ENCODE assay signal across 8 mouse cellular contexts in the genomic region with DNA sequence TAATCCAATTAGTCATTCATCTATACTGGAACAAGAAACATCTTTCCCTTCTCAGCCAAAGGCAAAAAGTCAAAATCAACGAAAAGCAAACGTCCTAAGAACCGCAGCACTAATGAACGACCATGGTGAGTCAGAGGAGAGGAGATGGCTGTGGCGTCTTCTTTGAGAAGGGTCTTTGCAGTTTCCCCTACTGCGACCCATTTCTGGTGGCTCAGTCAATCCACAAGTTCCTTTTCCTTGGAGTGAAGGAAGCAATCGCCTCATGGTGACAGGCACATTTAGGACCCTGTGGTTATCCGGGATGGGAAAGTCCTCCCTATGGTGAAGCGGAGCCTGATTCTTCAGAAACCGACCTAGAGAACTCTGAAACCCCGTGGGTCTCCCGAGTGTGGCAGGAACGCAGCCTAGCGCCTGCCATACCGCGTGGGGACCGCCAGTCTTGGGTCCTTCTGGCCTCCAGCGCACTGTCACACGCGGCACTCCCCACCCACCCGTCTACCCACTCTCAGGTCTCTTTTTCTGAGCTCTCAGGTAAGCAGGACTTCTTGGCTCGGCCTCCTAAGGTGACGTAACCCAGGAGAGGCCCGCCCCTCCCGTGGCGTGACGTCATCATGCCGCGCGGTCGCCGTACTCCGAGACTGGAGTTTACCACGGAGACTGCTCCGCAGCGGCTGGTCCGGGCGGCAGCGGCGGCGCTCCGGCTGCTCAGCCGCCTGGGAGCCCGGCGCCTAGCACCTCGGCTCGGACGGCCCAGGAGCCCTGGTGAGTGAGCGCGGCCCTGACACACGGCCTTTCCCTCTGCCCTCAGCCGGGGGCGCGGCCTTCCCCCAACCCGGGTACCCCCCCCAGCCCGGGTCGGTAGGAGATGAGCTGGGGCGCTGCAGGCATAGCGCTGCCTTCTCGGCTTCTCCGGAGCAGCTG. TPM values are rescaled to one million over a fixed set of nuclear protein-coding genes. Genes with fewer than 3 reads are reported as not detected.
DNase-seq lines count a peak whose midpoint lies in the region; ATAC-seq and TF ChIP-seq lines count a peak whose summit lies in the region.

Gene Klhl12 (plus strand): TSS at position 628 of the 921 bp plus-strand sequence.

- H3K4me1 ChIP-seq in G1E (ENCODE audit: insufficient read depth, low read depth, low read length): peaks cover 46% of the 10 kb centered on the region
- H3K4me1 ChIP-seq in forebrain, embryonic 16.5 days (replicated peaks; ENCODE audit: control insufficient read depth, insufficient read depth, low read length): peaks cover 12% of the 10 kb centered on the region
- peaks cover 7% of the 10 kb centered on the region for H3K4me1 ChIP-seq in lung, embryonic 15.5 days

- under 1% methylated on average over 55 of the region's 61 CpGs for WGBS in forebrain, embryonic 16.5 days
- WGBS in lung, embryonic 15.5 days: under 1% methylated on average over 61 of the region's 61 CpGs

- peak within 1 kb of the TSS; percentile 63 for H3K27ac ChIP-seq in forebrain, embryonic 16.5 days (ENCODE audit: low read length)
- H3K27ac ChIP-seq in lung, embryonic 15.5 days: peak within 1 kb of the TSS; percentile 57

- TF ChIP-seq CTCF in G1E (IDR thresholded peaks at IDR 0.05; ENCODE audit: low read depth, low read length): no peak

- peak; percentile 80 for ATAC-seq in G1E (ENCODE audit: extremely low read depth, insufficient number of reproducible peaks, low FRiP score, poor library complexity, severe bottlenecking)
- peak; percentile 95 for ATAC-seq in forebrain, embryonic 16.5 days
- peak; percentile 92 for ATAC-seq in lung, embryonic 15.5 days (ENCODE audit: borderline replicate concordance, extremely low read depth, low FRiP score, low TSS enrichment)

- no peaks in the 10 kb centered on the region for H3K9me3 ChIP-seq in G1E (replicated peaks)
- H3K9me3 ChIP-seq in forebrain, embryonic 16.5 days (ENCODE audit: control insufficient read depth, low read length): no peaks in the 10 kb centered on the region
- H3K9me3 ChIP-seq in lung, embryonic 15.5 days: no peaks in the 10 kb centered on the region

- peak within 1 kb of the TSS; percentile 95 for H3K4me2 ChIP-seq in forebrain, embryonic 16.5 days (ENCODE audit: low read length)
- peak within 1 kb of the TSS; percentile 89 for H3K4me2 ChIP-seq in lung, embryonic 15.5 days

- H3K36me3 ChIP-seq in G1E (replicated peaks): peaks cover 27% of the 10 kb centered on the region
- H3K36me3 ChIP-seq in forebrain, embryonic 16.5 days (ENCODE audit: control insufficient read depth, insufficient read depth): peaks cover 6% of the 10 kb centered on the region
- peaks cover 9% of the 10 kb centered on the region for H3K36me3 ChIP-seq in lung, embryonic 15.5 days

- H3K9ac ChIP-seq in forebrain, embryonic 16.5 days (replicated peaks; ENCODE audit: low read depth, low read length): peak within 1 kb of the TSS; percentile 84
- peak within 1 kb of the TSS; percentile 92 for H3K9ac ChIP-seq in lung, embryonic 15.5 days

- peak; percentile 95 for DNase-seq in G1E (ENCODE audit: low spot score)
- peak; percentile 95 to 99 for DNase-seq in cerebellum, adult 18-20 months
- peak; percentile 96 for DNase-seq in heart, postnatal 4 days
- DNase-seq in layer of hippocampus, adult 8-10 months (ENCODE audit: low spot score in 2 of 2): peak; percentile 89 to 94
- DNase-seq in ovary, adult 18-20 months (ENCODE audit: low spot score): peak; percentile 85
- peak; percentile 92 for DNase-seq in thymus, postnatal 0 days (ENCODE audit: low spot score)

- H3K27me3 ChIP-seq in G1E (ENCODE audit: insufficient read depth, low read length): no peaks in the 10 kb centered on the region
- no peaks in the 10 kb centered on the region for H3K27me3 ChIP-seq in forebrain, embryonic 16.5 days (replicated peaks; ENCODE audit: control insufficient read depth, insufficient read depth, low read length)
- H3K27me3 ChIP-seq in lung, embryonic 15.5 days: no peaks in the 10 kb centered on the region

- peak within 1 kb of the TSS; percentile 83 for H3K4me3 ChIP-seq in G1E (ENCODE audit: low read depth, low read length)
- peak within 1 kb of the TSS; percentile 91 for H3K4me3 ChIP-seq in forebrain, embryonic 16.5 days (replicated peaks; ENCODE audit: low read length)
- peak within 1 kb of the TSS; percentile 87 for H3K4me3 ChIP-seq in lung, embryonic 15.5 days

RNA-seq across cellular contexts. Expression of gene Klhl12, which starts in this region (rescaled TPM):
- 26.2 and 42.8 TPM in 2 replicates for total RNA-seq in G1E (2014; fragmentation: Nextera tagmentation)
- 36.9 and 39.0 TPM in 2 replicates for total RNA-seq in G1E (2017)
- 4.8 and 5.1 TPM in 2 replicates for polyA plus RNA-seq in G1E (2012)
- polyA plus RNA-seq in forebrain, embryonic 16.5 days (2015; fragmentation: Nextera tagmentation; extraction: Ambion mirVana): 42.5 and 44.6 TPM in 2 replicates
- 10 to 100 TPM; 18.5 to 18.7 TPM for total RNA-seq in heart, postnatal 4 days (2021)
- total RNA-seq in layer of hippocampus, adult 8-10 months (2022): 10 to 100 TPM; 37.8 to 46.1 (median 41.6) TPM
- polyA plus RNA-seq in lung, embryonic 15.5 days (2015; fragmentation: Nextera tagmentation; extraction: Ambion mirVana): 27.3 and 29.3 TPM in 2 replicates
- polyA plus RNA-seq in thymus, postnatal 0 days (2015; fragmentation: Nextera tagmentation; extraction: Ambion mirVana): 12.7 and 14.3 TPM in 2 replicates

Comparison
In these comparisons a context has a peak if more than half of its experiments do, and no peak if none do; other contexts are left out.
1. Peak in every context shown above with its lines: DNase-seq, ATAC-seq, H3K4me3 ChIP-seq and H3K27ac ChIP-seq.